Mouse (Mus musculus) heart, adult 11 months (tissue): ENCODE data around the gene Bcar1.

Experiments
- DNase-seq: peaks from one replicate; pipeline ENCODE4 v3.0.0; 2022

The Bcar1 gene

GRCm38 (mm10) chr8:111769296-111769695 is 25.7 kb upstream of the Bcar1 start:
- DNase-seq, result no peak

DNA sequence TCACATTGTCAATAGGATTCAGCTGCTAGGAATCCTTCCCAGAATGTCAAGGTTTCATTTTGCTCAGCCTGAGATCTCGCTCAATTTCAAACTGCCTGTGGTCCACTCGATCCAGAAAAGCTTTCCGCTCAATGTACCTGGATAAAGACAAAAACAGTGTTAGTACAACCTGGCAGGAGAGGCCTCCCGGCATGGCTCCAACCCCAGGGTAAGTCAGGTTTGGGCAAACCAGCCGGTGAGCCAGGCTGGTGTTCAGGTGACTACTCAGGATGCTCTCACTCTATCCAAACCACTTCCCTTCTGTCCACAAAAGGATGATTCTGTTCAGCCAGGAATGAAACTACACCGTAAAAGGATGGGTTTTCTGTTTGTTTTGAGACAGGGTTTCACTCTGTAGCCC is 25.0 kb upstream of the Bcar1 start:
- no peak for DNase-seq

GRCm38 (mm10) chr8:111765616-111766015 is 22.0 kb upstream of the Bcar1 start:
- no peak for DNase-seq

- DNase-seq, result no peak
Measured at GRCm38 (mm10) chr8:111765096-111765495, 21.5 kb upstream of the Bcar1 start.

DNA sequence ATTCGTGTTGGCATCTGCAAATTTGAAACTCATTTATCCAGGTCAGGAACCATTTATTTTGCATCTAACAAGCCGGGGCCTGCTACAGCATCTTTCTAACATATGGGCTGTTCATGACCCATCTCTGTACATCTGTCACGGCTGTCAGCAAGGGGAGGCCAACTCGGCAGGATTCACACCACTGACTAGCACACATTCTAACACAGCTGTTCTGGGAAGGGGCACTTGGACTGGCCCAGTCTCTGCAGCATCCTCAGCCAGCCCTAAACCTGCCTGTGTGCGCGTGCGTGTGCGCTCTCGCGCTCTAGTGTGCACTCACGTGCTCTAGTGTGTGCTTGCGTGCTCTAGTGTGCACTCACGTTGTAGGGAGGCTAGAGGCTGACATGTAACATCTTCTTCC is 17.1 kb upstream of the Bcar1 start:
- no peak for DNase-seq

DNA sequence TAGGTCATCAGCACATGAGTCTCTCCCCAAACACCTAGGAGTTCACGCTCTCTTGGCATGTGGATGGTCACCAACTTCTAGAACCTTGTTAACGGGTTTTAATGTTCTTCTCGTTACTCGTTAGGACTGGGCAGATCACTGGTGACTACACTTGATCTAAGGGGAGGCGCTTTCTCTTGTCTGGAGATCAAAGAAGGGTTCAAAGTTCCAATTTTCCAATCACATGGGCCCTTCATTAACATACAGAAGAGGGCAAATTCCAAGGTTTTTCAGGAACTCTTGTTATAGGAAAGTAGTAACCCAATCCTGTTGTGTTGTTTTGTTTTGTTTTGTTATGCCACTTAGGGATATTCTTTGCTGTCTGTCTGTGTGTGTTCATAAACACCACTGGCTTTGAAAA is 15.2 kb upstream of the Bcar1 start:
- no peak for DNase-seq

- no peak for DNase-seq
Measured at GRCm38 (mm10) chr8:111757599-111757998, 14.0 kb upstream of the Bcar1 start.

- no peak for DNase-seq
Measured at GRCm38 (mm10) chr8:111754736-111755135, 11.1 kb upstream of the Bcar1 start.

DNA sequence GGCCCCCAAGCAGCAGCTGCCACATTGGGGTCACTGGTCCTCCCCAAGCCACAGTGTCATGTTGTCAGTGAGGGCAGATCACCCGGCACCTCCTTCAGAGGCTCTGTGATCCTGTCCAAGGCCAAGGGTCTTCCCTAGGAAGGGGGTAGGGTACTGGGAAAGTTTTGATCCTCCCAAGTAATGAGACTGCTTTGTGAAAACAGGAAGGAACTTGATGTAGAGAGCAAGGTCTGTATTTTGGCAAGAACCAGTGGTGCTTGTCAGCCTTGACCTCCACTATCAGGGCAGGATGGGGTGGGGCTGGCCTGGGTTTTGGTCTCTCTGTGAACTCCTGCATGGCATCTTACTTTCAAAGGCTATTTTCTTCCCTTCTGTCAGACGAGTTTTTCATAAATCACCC is 10.5 kb upstream of the Bcar1 start:
- DNase-seq, result no peak

- no peak for DNase-seq
Measured at GRCm38 (mm10) chr8:111748766-111749165, 5.2 kb upstream of the Bcar1 start.

GRCm38 (mm10) chr8:111747866-111748649 is 4.4 kb upstream of the Bcar1 start:
- DNase-seq, result no peak

DNA sequence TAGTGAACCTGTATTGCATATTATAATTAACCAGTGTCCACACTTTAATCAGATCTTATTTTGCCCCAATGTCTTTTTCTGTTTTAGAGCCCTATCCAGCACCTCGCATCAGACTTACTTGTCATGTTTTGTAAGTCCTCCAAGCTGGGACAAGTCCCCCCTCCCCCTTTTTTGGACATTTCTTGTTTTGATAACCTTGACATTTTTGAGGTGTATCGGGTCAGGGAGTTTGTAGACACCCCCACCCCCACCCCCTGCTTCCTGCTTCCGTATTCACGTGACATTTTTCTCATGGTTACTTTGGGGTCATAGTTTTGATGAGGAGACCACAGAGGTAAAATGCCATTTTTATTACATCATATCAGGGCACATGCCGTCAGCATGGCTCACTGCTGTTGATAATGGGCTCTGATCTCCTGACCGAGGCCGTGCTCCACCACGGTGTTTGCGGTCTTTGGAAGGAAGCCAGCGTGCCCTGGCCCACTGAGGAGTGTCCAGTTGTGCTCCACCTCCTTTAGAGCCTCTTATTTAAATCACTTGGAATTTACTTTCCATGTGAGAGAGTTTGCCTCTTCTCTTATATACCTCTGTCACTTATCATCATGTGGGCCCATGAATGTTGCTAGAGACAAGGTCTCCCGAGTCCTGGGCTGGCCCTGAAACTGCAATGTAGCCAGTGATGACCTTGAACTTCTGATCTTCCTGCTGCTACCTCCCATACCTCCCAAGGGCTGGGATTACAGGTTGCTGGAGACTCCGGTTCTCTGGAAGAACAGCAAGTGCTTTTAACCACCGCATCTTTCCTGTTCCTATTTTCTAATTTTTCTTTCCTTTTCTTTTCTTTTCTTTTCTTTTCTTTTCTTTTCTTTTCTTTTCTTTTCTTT is 3.2 kb upstream of the Bcar1 start:
- peak; percentile 87 for DNase-seq

DNA sequence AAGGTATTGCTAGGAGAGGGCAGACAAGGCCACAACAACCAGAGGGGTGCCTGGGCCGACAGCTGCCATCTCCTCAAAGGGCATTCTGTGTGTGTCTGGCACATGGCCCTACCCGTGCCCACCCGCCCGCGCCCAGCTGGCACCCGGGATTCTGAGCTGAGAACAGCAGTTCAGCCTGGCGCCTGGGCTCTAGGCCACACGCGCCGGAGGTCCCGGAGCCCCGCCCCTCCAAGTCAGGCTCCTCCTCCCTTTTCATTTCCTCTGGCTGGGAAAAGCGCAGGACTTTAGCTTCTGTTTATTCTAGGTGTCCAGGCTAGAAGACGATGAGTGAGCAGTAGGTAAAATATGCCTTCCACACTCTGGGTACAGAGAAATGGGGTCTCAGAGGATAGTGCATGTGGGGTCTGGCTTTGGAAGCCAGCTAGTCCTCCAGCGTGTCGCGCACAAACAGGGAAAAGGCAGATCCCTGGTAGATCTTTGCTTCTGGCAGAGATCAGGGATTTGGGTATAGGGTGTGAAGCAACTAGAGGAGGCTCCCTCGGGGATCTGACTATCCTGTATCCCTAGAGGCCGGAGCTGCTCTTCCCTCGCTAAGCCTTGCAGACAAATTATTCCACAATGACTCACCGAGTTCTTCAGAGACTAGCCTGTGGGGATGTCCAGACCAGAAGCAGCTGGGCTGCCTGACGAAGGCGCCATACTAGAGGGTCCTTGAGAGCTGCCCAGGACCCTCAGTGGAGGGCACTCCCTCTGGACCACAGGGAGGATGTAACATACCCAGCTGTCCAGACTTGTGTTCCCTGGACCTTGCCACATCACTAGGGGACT is 2.2 kb upstream of the Bcar1 start:
- DNase-seq, result peak; percentile 97

DNA sequence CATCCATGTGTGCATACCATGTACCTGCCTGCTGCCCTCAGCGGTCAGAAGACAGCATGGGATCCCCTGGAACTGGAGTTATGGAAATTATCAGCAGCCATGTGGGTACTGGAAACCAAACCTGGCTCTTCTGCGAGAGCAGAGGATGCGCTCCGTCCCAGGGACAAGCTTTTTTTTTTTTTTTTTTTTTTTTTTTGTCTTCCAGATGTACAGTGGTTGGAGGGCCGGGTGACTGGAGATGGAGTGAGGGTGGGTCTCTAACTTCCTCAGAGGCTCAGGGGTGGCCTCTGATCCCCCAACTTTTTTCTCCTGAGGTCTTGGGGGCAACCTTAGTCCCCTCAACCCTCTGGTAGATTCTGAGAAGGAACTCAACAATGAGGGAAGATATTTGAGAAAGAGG is 1.5 kb upstream of the Bcar1 start:
- DNase-seq, result peak; percentile 89

- DNase-seq, result peak; percentile 96
Measured at GRCm38 (mm10) chr8:111743101-111743791, 363 bp downstream of the Bcar1 start.

DNA sequence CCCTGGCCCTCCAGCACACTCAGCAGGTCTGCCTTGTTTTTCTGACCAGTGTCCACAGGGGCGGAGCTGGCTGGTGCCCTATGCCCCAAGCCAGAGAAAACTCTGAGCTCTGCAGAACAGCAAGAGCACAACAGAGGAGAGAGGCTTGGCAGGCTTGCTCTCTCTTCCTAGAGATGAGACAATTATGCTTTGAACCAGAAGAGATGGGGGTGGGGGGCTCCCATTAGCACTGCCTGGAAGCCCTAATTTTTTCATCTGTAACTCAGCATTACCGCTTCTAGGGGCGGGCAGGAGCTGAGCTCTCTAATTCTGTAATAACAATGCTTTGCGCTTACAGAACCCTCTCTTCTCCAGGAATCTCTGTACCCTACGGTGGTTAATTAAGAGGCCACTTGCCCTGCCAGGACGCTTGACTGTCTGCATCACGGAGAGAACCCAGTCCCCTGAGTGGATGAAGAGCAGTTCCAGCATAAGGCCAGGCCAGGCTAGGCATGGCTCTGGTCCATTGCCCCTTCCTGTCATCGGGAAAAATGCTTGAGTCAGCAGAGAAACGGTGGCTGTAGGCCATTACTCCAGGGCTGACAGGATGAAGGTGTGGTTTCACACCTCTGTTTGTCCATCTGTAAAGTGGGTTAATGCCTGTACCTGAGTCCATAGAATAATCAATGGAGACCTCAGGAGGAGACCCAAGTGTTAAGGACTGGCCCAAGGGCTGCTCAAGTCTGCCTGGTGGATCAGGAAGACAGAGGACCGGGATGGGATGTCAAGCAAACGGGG is 1.2 kb downstream of the Bcar1 start:
- DNase-seq, result peak; percentile 93

GRCm38 (mm10) chr8:111741556-111741955 is 2.1 kb downstream of the Bcar1 start:
- DNase-seq, result no peak

- DNase-seq, result peak; percentile 95
Measured at GRCm38 (mm10) chr8:111740994-111741393, 2.6 kb downstream of the Bcar1 start.

DNA sequence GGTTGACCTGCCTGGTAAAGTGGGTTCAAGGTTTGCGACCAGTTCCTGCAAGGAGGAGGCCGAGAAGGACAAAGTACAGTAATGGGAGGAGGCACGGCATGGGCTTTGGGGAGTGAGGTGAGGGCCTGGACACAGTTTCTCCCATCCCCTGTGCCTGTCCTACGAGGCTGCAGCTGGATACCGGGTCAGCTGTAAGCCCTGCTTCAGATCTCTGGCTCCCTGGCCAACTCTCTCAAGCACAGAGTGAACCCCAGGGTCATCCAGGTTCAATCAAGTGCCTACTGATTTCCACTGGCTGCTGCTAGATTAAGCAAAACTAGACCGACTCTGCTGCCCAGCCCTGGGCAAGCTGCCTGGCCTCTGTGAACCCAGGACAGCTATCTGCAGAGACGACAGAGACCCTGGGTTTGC is 3.3 kb downstream of the Bcar1 start:
- DNase-seq, result peak; percentile 98

DNA sequence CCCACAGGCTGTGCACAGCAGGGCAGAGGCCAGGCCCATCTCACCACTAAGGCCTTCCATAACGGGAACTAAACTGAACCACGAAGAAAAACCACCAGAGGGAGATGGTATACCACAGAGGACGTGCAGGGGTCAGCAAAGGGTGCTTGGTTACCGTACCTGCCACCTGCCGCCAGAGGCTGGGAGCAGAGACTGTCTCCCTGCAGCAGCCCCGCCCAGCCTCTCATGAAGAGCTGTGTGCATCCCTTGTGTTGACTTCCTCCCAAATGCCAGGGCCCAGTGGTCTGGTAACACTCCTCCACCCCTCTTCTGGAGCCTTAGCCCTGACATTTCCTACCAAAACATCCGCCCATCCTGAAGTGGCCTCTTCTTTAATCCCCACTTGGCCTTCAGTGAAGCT is 4.0 kb downstream of the Bcar1 start:
- peak; percentile 91 for DNase-seq

DNA sequence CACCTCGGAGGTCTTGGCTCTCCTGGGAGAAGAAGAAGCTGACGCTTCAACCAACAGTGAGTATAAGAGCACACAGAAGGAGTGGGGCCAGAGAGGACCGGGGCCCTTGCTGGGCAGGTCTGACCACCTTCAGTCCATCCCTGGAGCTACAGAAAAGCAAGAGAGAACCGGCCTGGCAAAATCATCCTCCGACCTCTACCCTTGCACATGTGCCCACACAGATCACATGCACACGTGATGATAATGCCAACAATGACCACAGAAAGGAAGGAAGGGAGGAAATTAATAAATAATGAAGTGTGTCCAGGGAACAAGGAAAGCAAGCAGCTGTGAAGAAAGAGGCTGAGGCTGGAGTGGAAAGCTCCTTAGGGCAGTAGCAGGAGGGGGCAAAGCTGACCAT is 4.7 kb downstream of the Bcar1 start:
- DNase-seq, result peak; percentile 90

GRCm38 (mm10) chr8:111736321-111736720 is 7.3 kb downstream of the Bcar1 start:
- peak; percentile 94 for DNase-seq
